Mouse (Mus musculus) liver, embryonic 12.5 days (tissue): Measurements from ENCODE around the gene Galnt14. TPM values are rescaled to one million over a fixed set of nuclear protein-coding genes. Genes with fewer than 3 reads are reported as not detected.

Experiments used
- ATAC-seq: fragments of 200-750 bp; cut with Nextera tagmentation; 2 replicates; pipeline ENCODE4 v1.8.0; 2017; ENCODE audit warnings: moderate number of reproducible peaks, mild to moderate bottlenecking, moderate library complexity
- H3K27ac ChIP-seq: fragments of 300-500 bp; sonication (generic); 2 replicates; pipeline ENCODE4 v1.5.1; 2016; ENCODE audit warnings: mild to moderate bottlenecking
- H3K27me3 ChIP-seq: fragments of 300-500 bp; sonication (generic); replicated peaks from 2 replicates; pipeline ENCODE4 v1.6.1; 2016; ENCODE audit warnings: mild to moderate bottlenecking, moderate library complexity
- H3K36me3 ChIP-seq: fragments of 300-500 bp; sonication (generic); 2 replicates; pipeline ENCODE4 v1.6.1; 2016; ENCODE audit warnings: mild to moderate bottlenecking, moderate library complexity
- H3K4me1 ChIP-seq: fragments of 300-500 bp; sonication (generic); 2 replicates; pipeline ENCODE4 v1.6.1; 2016
- H3K4me2 ChIP-seq: fragments of 300-500 bp; sonication (generic); 2 replicates; pipeline ENCODE4 v1.6.1; 2016; ENCODE audit warnings: mild to moderate bottlenecking, moderate library complexity
- H3K4me3 ChIP-seq: fragments of 300-500 bp; sonication (generic); 2 replicates; pipeline ENCODE4 v1.5.1; 2016; ENCODE audit warnings: mild to moderate bottlenecking, moderate library complexity
- H3K9ac ChIP-seq: fragments of 300-500 bp; sonication (generic); 2 replicates; pipeline ENCODE4 v1.6.1; 2016; ENCODE audit warnings: mild to moderate bottlenecking, moderate library complexity
- H3K9me3 ChIP-seq: fragments of 300-500 bp; sonication (generic); replicated peaks from 2 replicates; pipeline ENCODE4 v1.6.1; 2016; ENCODE audit warnings: mild to moderate bottlenecking, moderate library complexity
- WGBS: fragments of 180-500 bp; shearing (Covaris S2); methylation state at CpG from one replicate; pipeline ENCODE4 v1.1.7; 2016; ENCODE audit not compliant: insufficient replicate concordance; 5-methylcytosine and 5-hydroxymethylcytosine counted together
- polyA plus RNA-seq: library from polyadenylated mRNA; unstranded; fragments of >200 nt; fragmentation: Nextera tagmentation; extraction: Ambion mirVana; gene quantifications from 2 replicates; pipeline ENCODE4 v1.2.1, GENCODE M21; 2016

Galnt14 gene
- polyA plus RNA-seq, 1 experiment from 2014 or later = 0.23 TPM

DNA sequence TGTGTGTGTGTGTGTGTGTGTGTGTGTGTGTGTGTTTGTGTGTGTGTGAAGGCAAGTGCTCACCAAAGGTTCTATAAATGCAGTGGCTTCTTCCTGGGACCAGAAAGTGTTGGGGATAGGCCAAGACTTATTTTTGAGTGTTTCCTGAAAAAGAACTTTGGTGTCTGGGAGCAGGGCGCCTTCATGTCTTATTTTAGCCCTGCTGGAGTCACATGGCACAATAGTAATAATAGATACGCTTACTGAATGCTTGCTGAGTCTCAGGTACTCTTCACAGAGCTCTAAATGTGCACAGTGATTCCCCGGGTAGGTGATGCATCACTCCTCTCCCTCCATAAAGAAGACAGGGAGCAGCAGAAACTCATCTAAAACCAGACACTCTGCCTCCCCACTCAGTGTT is 153.2 kb downstream of the Galnt14 start:
- H3K4me3 ChIP-seq = no peak overlapping the region
- H3K27me3 ChIP-seq = no peaks in the 10 kb centered on the region
- WGBS = 64% methylated on average over 3 of the region's 3 CpGs
- no peak overlapping the region for H3K27ac ChIP-seq
- ATAC-seq = no peak
- no peak overlapping the region for H3K9ac ChIP-seq
- H3K4me2 ChIP-seq = no peak overlapping the region
- H3K9me3 ChIP-seq = no peaks in the 10 kb centered on the region
- H3K4me1 ChIP-seq = no peaks in the 10 kb centered on the region
- H3K36me3 ChIP-seq = no peaks in the 10 kb centered on the region

DNA sequence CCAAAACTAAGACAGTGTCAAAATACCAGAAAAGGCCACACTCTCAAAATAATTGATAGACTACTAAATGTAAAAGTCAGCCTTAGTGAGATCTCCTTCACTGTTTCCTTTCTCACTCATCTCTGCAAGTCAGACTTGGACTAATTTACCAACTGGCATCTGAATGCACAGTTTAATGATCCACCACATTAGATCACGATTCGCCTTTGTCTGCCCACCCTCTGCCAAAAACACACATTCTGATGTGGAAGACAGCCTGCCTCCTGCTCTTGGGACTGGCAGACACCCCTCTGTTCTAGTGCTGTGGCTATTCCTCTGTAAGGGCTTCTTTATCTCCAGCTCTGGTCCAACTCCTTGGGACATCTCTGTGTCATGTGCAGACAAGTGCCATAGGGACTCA is 153.8 kb downstream of the Galnt14 start:
- Histone ChIP-seq H3K36me3 (no peaks in the 10 kb centered on the region), H3K9me3 (no peaks in the 10 kb centered on the region), H3K27ac (no peak overlapping the region), H3K4me2 (no peak overlapping the region), H3K4me1 (no peaks in the 10 kb centered on the region), H3K27me3 (no peaks in the 10 kb centered on the region), H3K9ac (no peak overlapping the region), H3K4me3 (no peak overlapping the region)
- ATAC-seq = no peak
- WGBS = 55% methylated on average over 2 of the region's 2 CpGs

- no peak overlapping the region for H3K4me2 ChIP-seq
- no peak overlapping the region for H3K27ac ChIP-seq
- no peak overlapping the region for H3K4me3 ChIP-seq
- H3K4me1 ChIP-seq = no peaks in the 10 kb centered on the region
- no peaks in the 10 kb centered on the region for H3K36me3 ChIP-seq
- no peak overlapping the region for H3K9ac ChIP-seq
- no peaks in the 10 kb centered on the region for H3K27me3 ChIP-seq
- H3K9me3 ChIP-seq = no peaks in the 10 kb centered on the region
- WGBS = 49% methylated on average over 4 of the region's 4 CpGs
- ATAC-seq = no peak
Observed at GRCm38 (mm10) chr17:73554668-73555067, 155.6 kb downstream of the Galnt14 start.

- H3K27ac ChIP-seq = no peak overlapping the region
- H3K27me3 ChIP-seq = no peaks in the 10 kb centered on the region
- no peaks in the 10 kb centered on the region for H3K9me3 ChIP-seq
- ATAC-seq = no peak
- no peak overlapping the region for H3K4me2 ChIP-seq
- no peaks in the 10 kb centered on the region for H3K4me1 ChIP-seq
- no peak overlapping the region for H3K4me3 ChIP-seq
- WGBS = 67% methylated on average over 12 of the region's 12 CpGs
- H3K9ac ChIP-seq = no peak overlapping the region
- H3K36me3 ChIP-seq = no peaks in the 10 kb centered on the region
Observed at GRCm38 (mm10) chr17:73548783-73549566, 161.3 kb downstream of the Galnt14 start.

GRCm38 (mm10) chr17:73548119-73548518 is 162.1 kb downstream of the Galnt14 start:
- H3K9me3 ChIP-seq = no peaks in the 10 kb centered on the region
- ATAC-seq = no peak

DNA sequence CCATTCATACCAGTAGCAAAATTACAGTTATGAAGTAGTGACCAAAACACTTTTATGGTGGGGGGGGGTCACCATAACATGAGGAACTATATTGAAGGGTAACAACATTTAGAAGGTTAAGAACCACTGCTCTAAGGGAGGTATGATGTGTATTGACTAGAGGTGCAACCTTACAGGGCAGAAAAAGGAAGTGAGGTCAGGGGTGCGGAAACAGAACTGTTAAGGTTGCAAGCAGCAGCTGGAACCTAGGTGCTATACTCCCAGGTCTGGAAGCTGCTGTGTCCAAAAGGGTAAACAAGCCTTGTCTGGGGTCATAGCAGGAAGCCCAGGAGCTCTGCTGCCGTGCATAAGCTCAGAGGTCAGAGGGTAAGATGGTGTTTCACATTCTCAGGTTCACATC is 162.8 kb downstream of the Galnt14 start:
- no peak for ATAC-seq
- no peak overlapping the region for H3K27ac ChIP-seq
- no peak overlapping the region for H3K9ac ChIP-seq
- no peaks in the 10 kb centered on the region for H3K4me1 ChIP-seq
- H3K4me3 ChIP-seq = no peak overlapping the region
- WGBS = 45% methylated on average over 2 of the region's 2 CpGs
- H3K4me2 ChIP-seq = no peak overlapping the region
- H3K9me3 ChIP-seq = no peaks in the 10 kb centered on the region
- H3K36me3 ChIP-seq = no peaks in the 10 kb centered on the region
- H3K27me3 ChIP-seq = no peaks in the 10 kb centered on the region

More at GRCm38 (mm10) chr17:73548119-73548518, 162.1 kb downstream of the Galnt14 start:
- H3K4me1 ChIP-seq = no peaks in the 10 kb centered on the region
- no peak overlapping the region for H3K4me3 ChIP-seq
- no peak overlapping the region for H3K4me2 ChIP-seq
- H3K9ac ChIP-seq = no peak overlapping the region
- WGBS = 69% methylated on average over 7 of the region's 7 CpGs
- no peaks in the 10 kb centered on the region for H3K36me3 ChIP-seq
- H3K27me3 ChIP-seq = no peaks in the 10 kb centered on the region
- no peak overlapping the region for H3K27ac ChIP-seq

DNA sequence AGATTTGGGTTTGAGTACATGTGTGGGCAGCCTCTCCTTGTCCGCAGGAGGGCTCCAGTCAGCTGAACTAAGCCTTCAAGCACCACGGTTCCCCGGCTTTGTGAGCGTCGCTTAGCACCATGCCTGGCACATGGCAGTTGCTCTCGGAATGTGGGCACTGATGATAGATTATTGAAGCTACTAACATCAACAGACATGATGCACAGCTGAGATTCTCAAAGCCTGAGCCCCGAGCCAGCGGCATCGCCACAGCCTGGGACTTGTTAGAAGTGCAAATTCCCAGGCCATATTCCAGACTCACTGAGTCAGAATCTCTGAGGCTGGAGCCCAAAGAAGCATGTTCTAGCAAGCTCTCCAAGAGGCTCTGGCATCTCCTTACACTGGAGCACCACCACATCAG is 168.3 kb downstream of the Galnt14 start:
- Histone ChIP-seq H3K4me3 (no peak overlapping the region), H3K4me1 (no peaks in the 10 kb centered on the region), H3K9ac (no peak overlapping the region), H3K27ac (no peak overlapping the region), H3K27me3 (no peaks in the 10 kb centered on the region), H3K36me3 (no peaks in the 10 kb centered on the region), H3K4me2 (no peak overlapping the region), H3K9me3 (no peaks in the 10 kb centered on the region)
- ATAC-seq = no peak
- 81% methylated on average over 9 of the region's 9 CpGs for WGBS

DNA sequence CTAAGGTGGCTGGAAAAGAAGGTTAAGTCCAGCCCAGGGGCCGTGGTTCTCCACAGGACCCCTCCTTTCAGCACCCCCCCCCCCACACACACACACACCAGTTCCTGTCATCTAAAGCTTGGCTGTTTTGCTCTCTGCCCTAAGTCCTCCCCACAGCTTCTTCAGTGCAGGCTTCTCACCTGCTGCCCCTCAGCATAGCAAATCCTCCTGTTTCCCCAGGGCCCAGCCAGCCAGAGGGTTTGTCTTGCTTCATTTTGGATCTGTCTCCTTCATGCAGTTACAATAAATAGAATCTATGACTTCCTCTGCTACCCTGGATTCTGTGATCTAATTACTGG is 169.1 kb downstream of the Galnt14 start:
- H3K27ac ChIP-seq = no peak overlapping the region
- H3K9ac ChIP-seq = no peak overlapping the region
- H3K27me3 ChIP-seq = no peaks in the 10 kb centered on the region
- H3K4me2 ChIP-seq = no peak overlapping the region
- H3K36me3 ChIP-seq = no peaks in the 10 kb centered on the region
- no peaks in the 10 kb centered on the region for H3K9me3 ChIP-seq
- no peak for ATAC-seq
- H3K4me3 ChIP-seq = no peak overlapping the region
- H3K4me1 ChIP-seq = no peaks in the 10 kb centered on the region
- 17% methylated on average over 1 of the region's 1 CpGs for WGBS

- Histone ChIP-seq H3K9ac (no peak overlapping the region), H3K4me1 (no peaks in the 10 kb centered on the region), H3K27ac (no peak overlapping the region), H3K36me3 (no peaks in the 10 kb centered on the region), H3K27me3 (no peaks in the 10 kb centered on the region), H3K9me3 (no peaks in the 10 kb centered on the region), H3K4me2 (no peak overlapping the region), H3K4me3 (no peak overlapping the region)
- no peak for ATAC-seq
- 39% methylated on average over 14 of the region's 14 CpGs for WGBS
Observed at GRCm38 (mm10) chr17:73540409-73541232, 169.6 kb downstream of the Galnt14 start.

- Histone ChIP-seq H3K4me3 (no peak overlapping the region), H3K9me3 (no peaks in the 10 kb centered on the region), H3K27me3 (no peaks in the 10 kb centered on the region), H3K4me1 (no peaks in the 10 kb centered on the region), H3K27ac (no peak overlapping the region), H3K36me3 (no peaks in the 10 kb centered on the region), H3K4me2 (no peak overlapping the region), H3K9ac (no peak overlapping the region)
- 49% methylated on average over 2 of the region's 2 CpGs for WGBS
- ATAC-seq = no peak
Observed at GRCm38 (mm10) chr17:73531896-73532295, 178.4 kb downstream of the Galnt14 start.

DNA sequence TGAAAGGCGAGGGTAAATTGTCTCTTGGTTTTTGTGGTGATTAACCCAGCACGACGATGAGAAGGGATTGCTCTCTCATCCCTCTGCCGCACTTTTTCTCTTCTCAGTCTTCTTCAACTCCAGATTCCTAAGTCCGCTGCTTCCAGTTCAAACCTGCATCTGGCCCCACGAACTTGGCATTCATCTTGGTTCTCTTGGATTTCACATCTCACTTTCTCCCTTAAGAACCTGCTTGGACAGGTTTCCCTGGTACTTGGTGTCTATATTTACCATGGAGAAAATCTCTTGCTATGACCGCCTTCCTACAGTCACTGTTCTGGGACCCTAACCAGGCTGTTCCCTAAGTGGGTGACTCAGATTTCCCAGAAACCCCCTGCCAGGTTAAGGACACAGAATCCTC is 188.1 kb downstream of the Galnt14 start:
- H3K4me3 ChIP-seq = no peak overlapping the region
- H3K9me3 ChIP-seq = no peaks in the 10 kb centered on the region
- WGBS = 69% methylated on average over 7 of the region's 7 CpGs
- no peak for ATAC-seq
- H3K27ac ChIP-seq = no peak overlapping the region
- no peaks in the 10 kb centered on the region for H3K36me3 ChIP-seq
- H3K4me2 ChIP-seq = no peak overlapping the region
- no peak overlapping the region for H3K9ac ChIP-seq
- no peaks in the 10 kb centered on the region for H3K4me1 ChIP-seq
- no peaks in the 10 kb centered on the region for H3K27me3 ChIP-seq

DNA sequence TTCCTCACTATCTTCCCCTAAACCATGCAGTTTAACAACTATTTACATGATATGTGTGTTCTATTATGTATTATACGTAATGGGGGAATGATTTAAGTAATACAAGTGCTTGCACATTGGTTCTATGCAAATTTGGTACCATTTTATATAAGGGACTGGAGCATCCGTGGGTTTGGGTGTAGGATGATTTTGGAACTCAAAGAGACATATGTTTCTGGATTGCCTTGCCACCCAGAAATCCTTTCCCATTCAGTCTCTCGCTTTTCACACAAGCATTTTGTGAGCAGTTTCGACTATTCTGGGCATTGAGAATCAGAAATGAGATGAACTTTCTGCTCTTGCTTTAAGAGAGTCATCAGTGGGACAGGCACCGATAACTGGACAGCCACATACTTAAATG is 190.9 kb downstream of the Galnt14 start:
- H3K4me1 ChIP-seq = no peaks in the 10 kb centered on the region
- WGBS = 64% methylated on average over 5 of the region's 5 CpGs
- H3K36me3 ChIP-seq = no peaks in the 10 kb centered on the region
- no peaks in the 10 kb centered on the region for H3K9me3 ChIP-seq
- H3K27me3 ChIP-seq = no peaks in the 10 kb centered on the region
- H3K4me3 ChIP-seq = no peak overlapping the region
- no peak overlapping the region for H3K27ac ChIP-seq
- H3K4me2 ChIP-seq = no peak overlapping the region
- H3K9ac ChIP-seq = no peak overlapping the region
- no peak for ATAC-seq
